Mouse (Mus musculus) intestine, embryonic 16.5 days (tissue): Measurements from ENCODE around the gene Cysrt1. TPM values are rescaled to one million over a fixed set of nuclear protein-coding genes. Genes with fewer than 3 reads are reported as not detected.

ENCODE experiments used
- ATAC-seq: fragments of 200-750 bp; cut with Nextera tagmentation; 2 replicates; pipeline ENCODE4 v1.8.0; 2017; ENCODE audit warnings: moderate TSS enrichment, moderate library complexity
- H3K27ac ChIP-seq: fragments of 300-500 bp; sonication (generic); 2 replicates; pipeline ENCODE4 v1.5.1; 2014; ENCODE audit warnings: mild to moderate bottlenecking, low read length
- H3K27me3 ChIP-seq: fragments of 300-500 bp; sonication (generic); replicated peaks from 2 replicates; pipeline ENCODE4 v1.6.1; 2014; ENCODE audit warnings: low read length, control low read depth, mixed read lengths; ENCODE audit not compliant: control insufficient read depth, insufficient read depth
- H3K36me3 ChIP-seq: fragments of 300-500 bp; sonication (generic); 2 replicates; pipeline ENCODE4 v1.6.1; 2014; ENCODE audit warnings: low read length, control low read depth; ENCODE audit not compliant: control insufficient read depth, insufficient read depth
- H3K4me1 ChIP-seq: fragments of 300-500 bp; sonication (generic); 2 replicates; pipeline ENCODE4 v1.6.1; 2014; ENCODE audit warnings: low read length, control low read depth, mixed read lengths; ENCODE audit not compliant: control insufficient read depth, insufficient read depth
- H3K4me2 ChIP-seq: fragments of 300-500 bp; sonication (generic); 2 replicates; pipeline ENCODE4 v1.6.1; 2014; ENCODE audit warnings: low read depth, low read length, control low read depth
- H3K4me3 ChIP-seq: fragments of 300-500 bp; sonication (generic); 2 replicates; pipeline ENCODE4 v1.5.1; 2014; ENCODE audit warnings: mild to moderate bottlenecking, low read length
- H3K9ac ChIP-seq: fragments of 300-500 bp; sonication (generic); 2 replicates; pipeline ENCODE4 v1.6.1; 2014; ENCODE audit warnings: low read depth, low read length
- H3K9me3 ChIP-seq: fragments of 300-500 bp; sonication (generic); 2 replicates; pipeline ENCODE4 v1.6.1; 2016; ENCODE audit warnings: low read length, control low read depth; ENCODE audit not compliant: control insufficient read depth
- WGBS: fragments of 180-500 bp; shearing (Covaris S2); extraction: QIAGEN DNeasy Blood & Tissue Kit; methylation state at CpG from one replicate; pipeline ENCODE4 v1.1.7; 2014; 5-methylcytosine and 5-hydroxymethylcytosine counted together
- polyA plus RNA-seq: library from polyadenylated mRNA; unstranded; fragments of >200 nt; fragmentation: Nextera tagmentation; extraction: Ambion mirVana; gene quantifications from 2 replicates; pipeline ENCODE4 v1.2.1, GENCODE M21; 2015

Cysrt1 gene
- polyA plus RNA-seq, 1 experiment from 2014 or later: 3.3 TPM

GRCm38 (mm10) chr2:25224492-25224765, 17.8 kb downstream of the Cysrt1 start, which contains the start of gene Tubb4b:
TSS of gene Tubb4b (minus strand) at chr2:25224702.
- Histone ChIP-seq H3K4me3 (peak within 1 kb of the TSS; percentile 86), H3K27me3 (no peaks in the 10 kb centered on the region), H3K27ac (peak within 1 kb of the TSS; percentile 99), H3K4me2 (peak within 1 kb of the TSS; percentile 73), H3K4me1 (peaks cover 34% of the 10 kb centered on the region), H3K9me3 (no peaks in the 10 kb centered on the region), H3K36me3 (0 out of 2 replicates have a peak, but pooled peaks cover 4% of the 10 kb centered on the region), H3K9ac (peak within 1 kb of the TSS; percentile 89)
- WGBS: under 1% methylated on average over 17 of the region's 17 CpGs
- no peak for ATAC-seq

DNA sequence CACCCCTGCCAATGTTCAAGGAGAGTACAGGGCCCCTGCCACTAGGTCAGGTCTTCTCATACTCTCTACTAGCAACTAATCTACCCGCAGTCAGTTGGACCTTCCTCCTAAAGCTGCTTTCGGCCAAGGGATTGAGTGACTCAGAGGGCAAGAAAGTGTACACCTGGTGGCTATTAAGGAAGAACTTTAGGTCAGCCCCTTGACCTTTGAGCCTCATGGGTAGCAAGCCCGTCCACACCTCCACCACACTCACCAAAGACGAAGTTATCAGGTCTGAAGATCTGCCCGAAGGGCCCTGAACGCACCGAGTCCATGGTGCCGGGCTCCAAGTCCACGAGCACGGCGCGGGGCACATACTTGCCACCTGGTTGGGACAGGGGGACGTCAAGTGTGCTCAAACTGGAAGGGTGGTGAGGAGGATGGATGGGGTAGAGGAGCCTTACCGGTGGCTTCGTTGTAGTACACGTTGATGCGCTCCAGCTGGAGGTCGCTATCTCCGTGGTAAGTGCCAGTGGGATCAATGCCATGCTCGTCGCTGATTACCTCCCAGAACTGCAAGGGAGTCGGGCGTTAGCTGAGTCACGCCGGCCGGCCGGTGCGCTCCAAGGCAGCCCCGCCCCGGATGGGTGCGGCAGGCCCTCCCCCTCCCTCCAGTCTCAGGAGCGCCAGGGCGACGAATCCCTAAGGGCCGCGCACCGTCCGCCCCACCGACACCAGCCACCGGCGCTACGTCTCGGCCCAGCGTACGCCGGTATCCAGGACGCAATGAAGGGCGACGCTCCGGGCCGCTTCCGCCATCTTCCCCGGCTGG, 18.4 kb downstream of the Cysrt1 start:
- 1% methylated on average over 50 of the region's 53 CpGs for WGBS
- Histone ChIP-seq H3K4me3 (peak overlapping the region; percentile 86), H3K4me1 (peaks cover 29% of the 10 kb centered on the region), H3K36me3 (0 out of 2 replicates have a peak, but pooled peaks cover 4% of the 10 kb centered on the region), H3K27me3 (no peaks in the 10 kb centered on the region), H3K4me2 (peak overlapping the region; percentile 73), H3K9me3 (no peaks in the 10 kb centered on the region), H3K27ac (peak overlapping the region; percentile 98), H3K9ac (peak overlapping the region; percentile 89)
- peak; percentile 69 for ATAC-seq

DNA sequence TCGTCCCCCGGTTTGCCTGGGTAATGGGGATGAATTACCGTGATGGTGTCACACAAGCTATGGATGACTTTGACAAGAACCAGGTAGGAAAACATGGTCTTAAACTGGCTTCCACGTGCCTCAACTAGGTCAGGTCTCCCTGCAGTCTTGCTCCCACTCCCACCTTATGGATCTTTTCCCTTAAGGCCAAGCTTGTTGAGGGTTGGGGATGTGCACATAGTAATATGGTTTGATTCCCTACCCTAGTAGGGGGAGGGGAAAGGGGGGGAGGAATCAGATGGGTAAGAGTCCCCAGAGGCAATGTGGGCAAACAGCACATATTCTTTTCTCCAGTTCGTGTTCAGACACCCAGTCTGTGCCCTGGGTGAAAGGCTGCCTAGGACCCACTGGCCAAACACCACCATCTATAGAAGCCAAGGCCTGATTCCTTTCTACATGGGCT, 20.9 kb downstream of the Cysrt1 start:
- Histone ChIP-seq H3K9me3 (no peaks in the 10 kb centered on the region), H3K4me1 (peaks cover 20% of the 10 kb centered on the region), H3K27me3 (no peaks in the 10 kb centered on the region), H3K4me2 (no peak overlapping the region), H3K4me3 (no peak overlapping the region), H3K9ac (no peak overlapping the region), H3K36me3 (0 out of 2 replicates have a peak, but pooled peaks cover 4% of the 10 kb centered on the region), H3K27ac (no peak overlapping the region)
- WGBS: 67% methylated on average over 5 of the region's 5 CpGs
- no peak for ATAC-seq

DNA sequence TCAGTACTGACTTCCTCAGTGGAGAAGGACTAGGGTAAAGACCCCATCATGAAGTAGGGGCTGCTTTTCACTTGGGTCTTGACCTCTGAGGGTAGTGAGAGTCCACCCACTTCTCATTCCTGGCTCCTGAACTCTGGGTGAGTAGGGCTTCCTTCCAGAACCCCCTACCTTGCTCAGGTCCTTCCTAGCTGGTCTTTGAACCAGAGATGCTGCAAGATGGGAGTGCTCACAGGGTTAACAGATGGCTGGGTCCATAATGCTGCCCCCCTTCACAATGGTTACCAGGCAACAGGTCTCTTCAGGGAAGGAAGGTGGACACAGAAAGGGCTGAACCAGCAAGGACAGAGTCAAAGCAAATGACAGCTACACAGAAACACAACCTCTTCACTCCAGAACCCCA, 23.8 kb downstream of the Cysrt1 start, which contains the start of gene Fam166a:
TSS of gene Fam166a (plus strand) at position 301 of the 400 bp plus-strand sequence.
- no peak within 1 kb of the TSS for H3K27ac ChIP-seq
- 0 out of 2 replicates have a peak, but pooled peaks cover 4% of the 10 kb centered on the region for H3K36me3 ChIP-seq
- H3K9ac ChIP-seq: no peak within 1 kb of the TSS
- H3K4me1 ChIP-seq: peaks cover 13% of the 10 kb centered on the region; the same call in 1 of the 2 replicates
- no peak within 1 kb of the TSS for H3K4me3 ChIP-seq
- no peaks in the 10 kb centered on the region for H3K27me3 ChIP-seq
- no peak for ATAC-seq
- no peak within 1 kb of the TSS for H3K4me2 ChIP-seq
- H3K9me3 ChIP-seq: no peaks in the 10 kb centered on the region

GRCm38 (mm10) chr2:25217666-25218065, 24.6 kb downstream of the Cysrt1 start:
- H3K27ac ChIP-seq: no peak overlapping the region
- H3K4me2 ChIP-seq: no peak overlapping the region
- H3K36me3 ChIP-seq: 0 out of 2 replicates have a peak, but pooled peaks cover 4% of the 10 kb centered on the region
- no peak overlapping the region for H3K4me3 ChIP-seq
- ATAC-seq: no peak
- H3K4me1 ChIP-seq: peaks cover 10% of the 10 kb centered on the region; the same call in 1 of the 2 replicates
- H3K9me3 ChIP-seq: no peaks in the 10 kb centered on the region
- no peaks in the 10 kb centered on the region for H3K27me3 ChIP-seq
- 57% methylated on average over 2 of the region's 2 CpGs for WGBS
- H3K9ac ChIP-seq: no peak overlapping the region

GRCm38 (mm10) chr2:25214444-25214843, 27.8 kb downstream of the Cysrt1 start, which contains the start of gene Stpg3:
TSS of gene Stpg3 (minus strand) at chr2:25214637.
- Histone ChIP-seq H3K4me2 (no peak within 1 kb of the TSS), H3K27ac (no peak within 1 kb of the TSS), H3K27me3 (no peaks in the 10 kb centered on the region), H3K9ac (no peak within 1 kb of the TSS), H3K4me3 (no peak within 1 kb of the TSS), H3K36me3 (no peaks in the 10 kb centered on the region), H3K4me1 (peaks cover 15% of the 10 kb centered on the region), H3K9me3 (no peaks in the 10 kb centered on the region)
- 52% methylated on average over 3 of the region's 3 CpGs for WGBS
- ATAC-seq: no peak; the same call in 1 of the 2 replicates

- H3K9me3 ChIP-seq: no peaks in the 10 kb centered on the region
- H3K27ac ChIP-seq: no peak overlapping the region
- no peak overlapping the region for H3K9ac ChIP-seq
- no peak for ATAC-seq
- H3K27me3 ChIP-seq: no peaks in the 10 kb centered on the region
- 60% methylated on average over 23 of the region's 23 CpGs for WGBS
- no peaks in the 10 kb centered on the region for H3K36me3 ChIP-seq
- no peak overlapping the region for H3K4me2 ChIP-seq
- peaks cover 18% of the 10 kb centered on the region for H3K4me1 ChIP-seq
- H3K4me3 ChIP-seq: no peak overlapping the region
These were observed 28.9 kb downstream of the Cysrt1 start for GRCm38 (mm10) chr2:25213266-25213865.

GRCm38 (mm10) chr2:25211121-25211670, 31.1 kb downstream of the Cysrt1 start, which contains the start of gene Nelfb:
TSS of gene Nelfb (minus strand) at chr2:25211489.
- H3K27ac ChIP-seq: peak within 1 kb of the TSS; percentile 84

DNA sequence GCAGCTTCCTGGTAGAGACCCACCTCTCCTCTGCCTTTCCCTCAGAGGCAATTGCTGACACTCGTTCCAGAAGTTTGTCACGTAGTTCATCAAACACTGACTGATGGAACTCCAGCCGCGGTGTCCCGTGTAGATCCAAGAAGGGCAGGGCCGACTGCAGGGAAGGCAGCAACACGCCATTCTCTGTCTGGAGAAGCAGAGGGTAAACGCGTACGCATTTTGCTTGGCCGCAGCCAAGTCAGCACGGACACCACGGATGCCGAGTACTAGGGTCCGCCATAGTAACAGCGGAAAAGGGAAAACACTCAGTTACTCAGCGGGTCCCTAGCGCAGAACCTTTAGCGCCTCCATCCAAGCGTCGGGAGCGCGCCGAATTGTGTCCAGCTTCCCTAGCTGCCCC, 31.6 kb downstream of the Cysrt1 start:
- peak overlapping the region; percentile 96 for H3K4me3 ChIP-seq
- H3K27me3 ChIP-seq: no peaks in the 10 kb centered on the region
- peaks cover 7% of the 10 kb centered on the region; the same call in 1 of the 2 replicates for H3K36me3 ChIP-seq
- H3K4me1 ChIP-seq: peaks cover 18% of the 10 kb centered on the region
- under 1% methylated on average over 24 of the region's 24 CpGs for WGBS
- H3K9me3 ChIP-seq: no peaks in the 10 kb centered on the region
- peak overlapping the region; percentile 84 for H3K27ac ChIP-seq
- H3K9ac ChIP-seq: peak overlapping the region; percentile 97
- ATAC-seq: no peak; the same call in none of the 2 replicates
- H3K4me2 ChIP-seq: peak overlapping the region; percentile 90

More at GRCm38 (mm10) chr2:25211121-25211670, 31.1 kb downstream of the Cysrt1 start, which contains the start of gene Nelfb:
- WGBS: under 1% methylated on average over 44 of the region's 44 CpGs
- H3K9ac ChIP-seq: peak within 1 kb of the TSS; percentile 97
- peak within 1 kb of the TSS; percentile 90 for H3K4me2 ChIP-seq
- H3K27me3 ChIP-seq: no peaks in the 10 kb centered on the region
- peak; percentile 95 for ATAC-seq
- H3K36me3 ChIP-seq: peaks cover 7% of the 10 kb centered on the region; the same call in 1 of the 2 replicates
- H3K9me3 ChIP-seq: no peaks in the 10 kb centered on the region
- peak within 1 kb of the TSS; percentile 96 for H3K4me3 ChIP-seq
- peaks cover 18% of the 10 kb centered on the region for H3K4me1 ChIP-seq
